In the genomic region with DNA sequence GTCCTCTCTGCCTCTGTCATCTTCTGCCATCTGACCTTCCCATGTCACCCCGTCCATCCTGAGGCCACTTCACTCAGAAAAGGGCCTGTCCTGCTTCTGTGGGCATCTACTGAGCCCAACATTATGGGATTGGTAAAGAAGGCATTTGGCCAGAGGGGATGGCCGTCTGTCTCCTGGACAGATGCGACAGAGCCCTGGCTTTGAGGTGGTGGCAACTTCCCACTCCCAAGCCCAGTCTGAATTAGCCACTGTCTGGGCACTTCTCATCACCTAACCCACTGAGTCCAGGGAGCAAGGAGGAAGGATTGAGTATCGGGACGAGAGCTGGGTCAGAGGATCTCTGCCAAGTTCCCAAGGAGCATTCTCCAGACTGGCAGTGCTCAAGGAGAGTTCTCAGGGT, we compare ENCODE assay signal across 37 mouse cellular contexts. TPM values are rescaled to one million over a fixed set of nuclear protein-coding genes. Genes with fewer than 3 reads are reported as not detected.
DNase-seq lines count a peak whose midpoint lies in the region; ATAC-seq and TF ChIP-seq lines count a peak whose summit lies in the region.
"Had no signal": no experiment of that assay in that cellular context is flagged by ENCODE, and none has a peak within 500 bp of the region (broad histone marks: within the 10 kb centered on the region; RNA-seq: fewer than 3 reads in every experiment).

Gene R3hdml, plus strand, starts transcription at position 301 of the 400 bp plus-strand sequence.

- no peak within 1 kb of the TSS for H3K4me3 ChIP-seq in kidney, embryonic 14.5 days (ENCODE audit: low read length)
- H3K4me3 ChIP-seq in midbrain, embryonic 10.5 days, result no peak within 1 kb of the TSS
- no peak within 1 kb of the TSS for H3K4me3 ChIP-seq in midbrain, embryonic 15.5 days
- no peak within 1 kb of the TSS for H3K4me3 ChIP-seq in ES-E14 (ENCODE audit: insufficient read depth in 1 of 2, low read depth in 1 of 2, low read length in 2 of 2, poor library complexity in 1 of 2, severe bottlenecking in 1 of 2)
- H3K4me3 ChIP-seq: embryonic facial prominence, embryonic 12.5 days; gastrocnemius, adult 2 months; hindbrain, embryonic 15.5 days; left cerebral cortex, adult 2 months; limb, embryonic 15.5 days; neural tube, embryonic 15.5 days had no signal

- in situ Hi-C loops in ES-E14 (cut with MboI; ENCODE audit: low sequenced_read_pairs in 2 of 2, unreplicated experiment in 2 of 2), result no loop called here

- no peak within 1 kb of the TSS for H3K4me2 ChIP-seq in kidney, embryonic 14.5 days (replicated peaks; ENCODE audit: low read depth, low read length)
- H3K4me2 ChIP-seq in midbrain, embryonic 15.5 days, result no peak within 1 kb of the TSS
- H3K4me2 ChIP-seq: embryonic facial prominence, embryonic 12.5 days; heart, embryonic 11.5 days; hindbrain, embryonic 15.5 days; limb, embryonic 15.5 days; neural tube, embryonic 15.5 days had no signal

- ATAC-seq in kidney, embryonic 14.5 days (ENCODE audit: low FRiP score, low TSS enrichment), result no peak
- ATAC-seq in midbrain, embryonic 15.5 days (replicated peaks), result no peak
- ATAC-seq in CD4-positive, CD25-positive, alpha-beta regulatory T cell, adult 4 months, result no peak

- H3K36me3 ChIP-seq in kidney, embryonic 14.5 days (ENCODE audit: control insufficient read depth, insufficient read depth, low read length), result no peaks in the 10 kb centered on the region
- no peaks in the 10 kb centered on the region for H3K36me3 ChIP-seq in midbrain, embryonic 10.5 days
- H3K36me3 ChIP-seq in midbrain, embryonic 15.5 days (replicated peaks), result no peaks in the 10 kb centered on the region
- no peaks in the 10 kb centered on the region for H3K36me3 ChIP-seq in ES-E14 (ENCODE audit: control insufficient read depth, insufficient read depth, low read length, poor library complexity, severe bottlenecking)
- H3K36me3 ChIP-seq: embryonic facial prominence, embryonic 12.5 days; hindbrain, embryonic 15.5 days; limb, embryonic 15.5 days; neural tube, embryonic 15.5 days had no signal

- WGBS in kidney, embryonic 14.5 days, result 75% methylated on average over 5 of the region's 5 CpGs
- 85% methylated on average over 5 of the region's 5 CpGs for WGBS in midbrain, embryonic 10.5 days
- 87% methylated on average over 5 of the region's 5 CpGs for WGBS in midbrain, embryonic 15.5 days

- H3K9me3 ChIP-seq in kidney, embryonic 14.5 days (ENCODE audit: control insufficient read depth, low read length), result no peaks in the 10 kb centered on the region
- H3K9me3 ChIP-seq in midbrain, embryonic 10.5 days (replicated peaks), result no peaks in the 10 kb centered on the region
- no peaks in the 10 kb centered on the region for H3K9me3 ChIP-seq in midbrain, embryonic 15.5 days
- H3K9me3 ChIP-seq in ES-E14 (ENCODE audit: control insufficient read depth, insufficient read depth, low read depth, low read length), result no peaks in the 10 kb centered on the region
- H3K9me3 ChIP-seq: embryonic facial prominence, embryonic 12.5 days; hindbrain, embryonic 15.5 days; limb, embryonic 15.5 days; neural tube, embryonic 15.5 days had no signal

- DNase-seq in kidney, postnatal 36 days, result no peak
- no peak for DNase-seq in midbrain, embryonic 10.5 days (ENCODE audit: low spot score)
- DNase-seq in ES-E14 (ENCODE audit: low read depth, low spot score), result no peak
- DNase-seq: adrenal gland, postnatal 14 days; B cell, adult 2 months; cerebellum, adult 11 months; cerebellum, adult 9-11 months; gastrocnemius, adult 2 months; gastrocnemius, postnatal 36 days; heart, adult 18-20 months; heart, postnatal 36 days; kidney, adult 9 months; lung, adult 2 months; lung, postnatal 10 days; right cerebral cortex, postnatal 14 days; thymus, postnatal 4 days had no signal

- no peaks in the 10 kb centered on the region for H3K4me1 ChIP-seq in kidney, embryonic 14.5 days (ENCODE audit: control insufficient read depth, insufficient read depth, low read length)
- H3K4me1 ChIP-seq in midbrain, embryonic 10.5 days, result peaks cover 32% of the 10 kb centered on the region
- no peaks in the 10 kb centered on the region for H3K4me1 ChIP-seq in midbrain, embryonic 15.5 days
- peaks cover 12 to 14% of the 10 kb centered on the region in 2 experiments for H3K4me1 ChIP-seq in ES-E14 (ENCODE audit: control insufficient read depth in 2 of 2, insufficient read depth in 2 of 2, low read length in 2 of 2, poor library complexity in 1 of 2)

- H3K27me3 ChIP-seq in kidney, embryonic 14.5 days (ENCODE audit: control insufficient read depth, insufficient read depth, low read length), result no peaks in the 10 kb centered on the region
- H3K27me3 ChIP-seq in midbrain, embryonic 10.5 days (ENCODE audit: low read depth, poor library complexity, severe bottlenecking), result 0 out of 2 replicates have a peak, but pooled peaks cover 6% of the 10 kb centered on the region
- H3K27me3 ChIP-seq in midbrain, embryonic 15.5 days (replicated peaks), result no peaks in the 10 kb centered on the region
- H3K27me3 ChIP-seq: hindbrain, embryonic 15.5 days; limb, embryonic 15.5 days; neural tube, embryonic 15.5 days had no signal

- no peak within 1 kb of the TSS for H3K27ac ChIP-seq in kidney, embryonic 14.5 days (ENCODE audit: low read depth, low read length)
- peak within 1 kb of the TSS; percentile 42 for H3K27ac ChIP-seq in midbrain, embryonic 10.5 days (replicated peaks)
- H3K27ac ChIP-seq in midbrain, embryonic 15.5 days, result no peak within 1 kb of the TSS
- H3K27ac ChIP-seq in ES-E14 (ENCODE audit: insufficient read depth, low read depth, low read length, poor library complexity, severe bottlenecking), result peak within 1 kb of the TSS; percentile 20
- H3K27ac ChIP-seq: embryonic facial prominence, embryonic 12.5 days; gastrocnemius, adult 2 months; hindbrain, embryonic 15.5 days; left cerebral cortex, adult 2 months; limb, embryonic 15.5 days; liver, embryonic 14.5 days; macrophage; neural tube, embryonic 15.5 days had no signal

- no peak within 1 kb of the TSS for H3K9ac ChIP-seq in kidney, embryonic 14.5 days (ENCODE audit: low read depth, low read length)
- no peak within 1 kb of the TSS for H3K9ac ChIP-seq in midbrain, embryonic 15.5 days
- no peak within 1 kb of the TSS for H3K9ac ChIP-seq in ES-E14 (ENCODE audit: insufficient read depth, low read depth, low read length, poor library complexity, severe bottlenecking)
- H3K9ac ChIP-seq: embryonic facial prominence, embryonic 12.5 days; hindbrain, embryonic 15.5 days; limb, embryonic 15.5 days; liver, embryonic 14.5 days; neural tube, embryonic 15.5 days had no signal

TF ChIP-seq in ES-E14, 5 proteins besides CTCF, POLR2A, EP300 and RAD21:
- TF ChIP-seq MAFK (IDR thresholded peaks at IDR 0.05; ENCODE audit: insufficient read depth, low read depth, low read length) (no peak), ZC3H11A (IDR thresholded peaks at IDR 0.05; ENCODE audit: borderline replicate concordance, low read depth, low read length) (no peak), HCFC1 (IDR thresholded peaks at IDR 0.05; ENCODE audit: borderline replicate concordance, insufficient read depth, low read length) (no peak), ZNF384 (IDR thresholded peaks at IDR 0.05; ENCODE audit: low read depth, low read length) (no peak), CHD2 (IDR thresholded peaks at IDR 0.05; ENCODE audit: low read depth, low read length) (no peak)

RNA-seq across cellular contexts. Expression of gene R3hdml, which starts in this region (rescaled TPM):
- 26.3 and 29.5 TPM in 2 replicates for polyA plus RNA-seq in kidney, embryonic 14.5 days (2014; fragmentation: Nextera tagmentation; extraction: Ambion mirVana)
- polyA plus RNA-seq in midbrain, embryonic 10.5 days (2016; fragmentation: Nextera tagmentation; extraction: Ambion mirVana), result not detected in 2 replicates
- not detected in 2 replicates for polyA plus RNA-seq in midbrain, embryonic 15.5 days (2015; fragmentation: Nextera tagmentation; extraction: Ambion mirVana)
- 4.4 and 5.7 TPM in 2 replicates for total RNA-seq in ES-E14 (2012; rRNA removed)
- not detected for polyA plus RNA-seq in CD4-positive, CD25-positive, alpha-beta regulatory T cell, adult 4 months (2017; shearing (Covaris generic))
- total RNA-seq: adrenal gland, postnatal 14 days; CH12.LX; gastrocnemius, adult 2 months; gastrocnemius, postnatal 36 days; heart, adult 18-20 months; heart, postnatal 36 days; layer of hippocampus, adult 18-20 months; layer of hippocampus, postnatal 14 days; left cerebral cortex, adult 2 months; left cerebral cortex, postnatal 25 days; megakaryocyte-erythroid progenitor cell, adult 5-6 weeks; monocyte, adult 5-6 weeks had no signal
- polyA plus RNA-seq: embryonic facial prominence, embryonic 12.5 days; forebrain, embryonic 16.5 days; heart, embryonic 11.5 days; heart, embryonic 16.5 days; liver, embryonic 14.5 days; lung, adult 2 months; macrophage; stomach, embryonic 14.5 days; testis, adult 2 months had no signal

Comparison
In these comparisons a context has a peak if more than half of its experiments do, and no peak if none do; other contexts are left out.
1. RNA of gene R3hdml (polyA plus RNA-seq): 26.3 to 29.5 TPM in kidney, embryonic 14.5 days; not detected in midbrain, embryonic 10.5 days, not detected in midbrain, embryonic 15.5 days and not detected in CD4-positive, CD25-positive, alpha-beta regulatory T cell, adult 4 months; every median in the first group is over 10 times any median in the second.
2. H3K27ac ChIP-seq: peak in midbrain, embryonic 10.5 days (single experiment) and ES-E14 (single experiment); none in kidney, embryonic 14.5 days (single experiment) and midbrain, embryonic 15.5 days (single experiment).